Comparison of ENCODE assay signal across 31 mouse cellular contexts in the genomic region with DNA sequence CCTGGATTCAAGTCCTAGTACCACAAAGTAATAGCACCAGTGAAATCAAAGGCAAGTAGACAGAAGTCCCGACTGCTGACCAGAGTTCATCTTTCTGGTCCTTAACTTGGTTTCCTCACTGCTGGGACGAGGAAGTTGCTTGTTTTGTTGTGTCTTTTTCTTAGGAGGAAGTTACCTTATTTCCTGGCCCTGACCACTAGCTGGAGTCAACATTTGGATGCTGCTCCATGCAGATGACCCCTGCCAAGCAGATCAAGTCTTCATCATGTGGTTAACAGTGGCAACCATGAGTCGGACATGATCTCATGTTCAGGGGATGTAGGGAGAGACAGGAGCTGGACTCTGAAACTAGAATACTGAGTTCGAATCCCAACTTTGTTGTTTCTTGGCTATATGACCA. TPM values are rescaled to one million over a fixed set of nuclear protein-coding genes. Genes with fewer than 3 reads are reported as not detected.
DNase-seq lines count a peak whose midpoint lies in the region; ATAC-seq lines count a peak whose summit lies in the region.
"Had no signal": no experiment of that assay in that cellular context is flagged by ENCODE, and none has a peak within 500 bp of the region (broad histone marks: within the 10 kb centered on the region; RNA-seq: fewer than 3 reads in every experiment).

No protein-coding gene starts in this region.

- peaks cover 4% of the 10 kb centered on the region; the same call in 1 of the 2 replicates for H3K4me1 ChIP-seq in forebrain, embryonic 12.5 days
- H3K4me1 ChIP-seq: embryonic facial prominence, embryonic 12.5 days; embryonic facial prominence, embryonic 15.5 days; heart, embryonic 15.5 days; hindbrain, embryonic 10.5 days; intestine, embryonic 15.5 days had no signal

- H3K36me3 ChIP-seq in forebrain, embryonic 12.5 days (replicated peaks) = no peaks in the 10 kb centered on the region
- H3K36me3 ChIP-seq: embryonic facial prominence, embryonic 12.5 days; embryonic facial prominence, embryonic 15.5 days; forebrain, embryonic 15.5 days; G1E; heart, embryonic 12.5 days; heart, embryonic 15.5 days; hindbrain, embryonic 10.5 days; hindbrain, embryonic 13.5 days; intestine, embryonic 15.5 days had no signal

- H3K4me3 ChIP-seq in forebrain, embryonic 12.5 days (replicated peaks) = no peak overlapping the region
- H3K4me3 ChIP-seq: embryonic facial prominence, embryonic 12.5 days; embryonic facial prominence, embryonic 15.5 days; forebrain, embryonic 15.5 days; heart, embryonic 12.5 days; heart, embryonic 15.5 days; hindbrain, embryonic 10.5 days; hindbrain, embryonic 13.5 days; intestine, embryonic 15.5 days had no signal

- H3K9me3 ChIP-seq in forebrain, embryonic 12.5 days = no peaks in the 10 kb centered on the region
- H3K9me3 ChIP-seq: embryonic facial prominence, embryonic 12.5 days; embryonic facial prominence, embryonic 15.5 days; forebrain, embryonic 15.5 days; G1E; heart, embryonic 12.5 days; heart, embryonic 15.5 days; hindbrain, embryonic 10.5 days; hindbrain, embryonic 13.5 days; intestine, embryonic 15.5 days had no signal

- no peaks in the 10 kb centered on the region for H3K27me3 ChIP-seq in forebrain, embryonic 12.5 days
- H3K27me3 ChIP-seq: CH12.LX; embryonic facial prominence, embryonic 12.5 days; embryonic facial prominence, embryonic 15.5 days; forebrain, embryonic 15.5 days; heart, embryonic 12.5 days; heart, embryonic 15.5 days; hindbrain, embryonic 13.5 days; intestine, embryonic 15.5 days; Patski had no signal

- H3K4me2 ChIP-seq in forebrain, embryonic 12.5 days = no peak overlapping the region
- H3K4me2 ChIP-seq: embryonic facial prominence, embryonic 12.5 days; embryonic facial prominence, embryonic 15.5 days; forebrain, embryonic 15.5 days; heart, embryonic 12.5 days; heart, embryonic 15.5 days; hindbrain, embryonic 13.5 days; intestine, embryonic 15.5 days had no signal

- peak; percentile 15 for DNase-seq in 3T3-L1 (ENCODE audit: low read depth, low spot score)
- DNase-seq in 416B (ENCODE audit: low read depth) = peak; percentile 5
- DNase-seq in right cerebral cortex, postnatal 25 days = no peak
- no peak for DNase-seq in layer of hippocampus, postnatal 25 days (ENCODE audit: extremely low spot score in 1 of 2, low spot score in 1 of 2)
- DNase-seq: adrenal gland, postnatal 10 days; adrenal gland, postnatal 36 days; B cell, adult 2 months; cerebellum, adult 11 months; cerebellum, adult 2 months; cerebellum, adult 9-11 months; cerebellum, postnatal 25 days; gastrocnemius, postnatal 14 days; heart, postnatal 10 days; heart, postnatal 36 days had no signal

- H3K9ac ChIP-seq in forebrain, embryonic 12.5 days = no peak overlapping the region
- H3K9ac ChIP-seq: embryonic facial prominence, embryonic 12.5 days; embryonic facial prominence, embryonic 15.5 days; forebrain, embryonic 15.5 days; heart, embryonic 12.5 days; heart, embryonic 15.5 days; hindbrain, embryonic 13.5 days; intestine, embryonic 15.5 days had no signal

- peak; percentile 93 for ATAC-seq in megakaryocyte, adult 5-6 weeks (ENCODE audit: poor library complexity, severe bottlenecking)
- no peak for ATAC-seq in forebrain, embryonic 12.5 days (ENCODE audit: low FRiP score)
- ATAC-seq: forebrain, embryonic 15.5 days; hindbrain, embryonic 16.5 days; intestine, embryonic 15.5 days; Patski had no signal

- WGBS in forebrain, embryonic 12.5 days = 92% methylated on average over 4 of the region's 4 CpGs

- H3K27ac ChIP-seq in forebrain, embryonic 12.5 days = no peak overlapping the region
- H3K27ac ChIP-seq: embryonic facial prominence, embryonic 12.5 days; embryonic facial prominence, embryonic 15.5 days; forebrain, embryonic 15.5 days; heart, embryonic 15.5 days; hindbrain, embryonic 10.5 days; hindbrain, embryonic 13.5 days; intestine, embryonic 15.5 days had no signal

RNA-seq across cellular contexts. Expression of a gene that starts 47.2 kb away (rescaled TPM):
- total RNA-seq in megakaryocyte, adult 5-6 weeks (2015) = not detected in 2 replicates
- not detected in 2 replicates for total RNA-seq in megakaryocyte, adult 5-6 weeks (2017)
- not detected for total RNA-seq in layer of hippocampus, postnatal 25 days (2021)
- polyA plus RNA-seq in forebrain, embryonic 12.5 days (2016; fragmentation: Nextera tagmentation; extraction: Ambion mirVana) = not detected in 2 replicates
- total RNA-seq: adrenal gland, adult 18-20 months; adrenal gland, postnatal 36 days; CH12.LX; common myeloid progenitor, adult 5-6 weeks had no signal
- polyA plus RNA-seq: cerebellum, adult 2 months; embryonic facial prominence, embryonic 12.5 days; forebrain, embryonic 11.5 days; forebrain, embryonic 15.5 days; G1E; heart, embryonic 12.5 days; heart, embryonic 15.5 days; hindbrain, embryonic 10.5 days; hindbrain, embryonic 13.5 days; hindbrain, embryonic 16.5 days; intestine, embryonic 15.5 days; Patski had no signal

Comparison
In these comparisons a context has a peak if more than half of its experiments do, and no peak if none do; other contexts are left out.
1. DNase-seq: peak in 3T3-L1 (single experiment) and 416B (single experiment); none in right cerebral cortex, postnatal 25 days (single experiment) and layer of hippocampus, postnatal 25 days (0 of 2).